ENCODE assay signal across 9 mouse cellular contexts in genomic region chr6:135377583-135378319, GRCm38 (mm10). TPM values are rescaled to one million over a fixed set of nuclear protein-coding genes. Genes with fewer than 3 reads are reported as not detected.
A peak's percentile ranks its signal among the peaks of the same experiment; 100 is the strongest.
DNase-seq lines count a peak whose midpoint lies in the region; ATAC-seq lines count a peak whose summit lies in the region.
"Had no signal": no experiment of that assay in that cellular context is flagged by ENCODE, and none has a peak within 500 bp of the region (broad histone marks: within the 10 kb centered on the region; RNA-seq: fewer than 3 reads in every experiment).

No protein-coding gene starts in this region.

- peak overlapping the region; percentile 4 for H3K4me3 ChIP-seq in megakaryocyte, embryonic 14.5 days (replicated peaks)
- H3K4me3 ChIP-seq: myocyte had no signal

- intact Hi-C loops in heart, postnatal 25 days (cut with DNase I): loop anchor here (1.0 to 5.0 kb wide), 4 partner anchors 21 to 290 kb away; no protein-coding TSS in a partner anchor
- intact Hi-C loops in left cerebral cortex, postnatal 10 days (cut with DNase I): loop anchor here (2.0 to 5.0 kb wide), 2 partner anchors 127 to 225 kb away; no protein-coding TSS in a partner anchor

- peaks cover 2% of the 10 kb centered on the region for H3K36me3 ChIP-seq in megakaryocyte, embryonic 14.5 days (replicated peaks; ENCODE audit: low read length)

- peak; percentile 77 for ATAC-seq in inflammation-experienced regulatory T-cells, adult 6 months

- DNase-seq in heart, adult 18-20 months: peak; percentile 71 to 83
- no peak for DNase-seq in heart, postnatal 25 days (ENCODE audit: low spot score)
- DNase-seq in cerebellum, postnatal 10 days: peak; percentile 83 to 89
- DNase-seq in frontal cortex, postnatal 14 days (ENCODE audit: low spot score in 2 of 2): peak; percentile 37 to 64
- DNase-seq in left cerebral cortex, postnatal 10 days (ENCODE audit: extremely low spot score in 1 of 2, low spot score in 2 of 2): peak; percentile 56 to 67
- DNase-seq in skeletal muscle tissue, adult 2 months (ENCODE audit: low read depth, low spot score): peak; percentile 47

- no peaks in the 10 kb centered on the region for H3K9me3 ChIP-seq in megakaryocyte, embryonic 14.5 days

- H3K27me3 ChIP-seq in megakaryocyte, embryonic 14.5 days (replicated peaks): peaks cover 39% of the 10 kb centered on the region

- peaks cover 12% of the 10 kb centered on the region for H3K4me1 ChIP-seq in megakaryocyte, embryonic 14.5 days

RNA-seq across cellular contexts. Expression of gene Emp1, which starts 15.4 kb away (rescaled TPM):
- total RNA-seq in heart, adult 18-20 months (2021): 10 to 100 TPM; 39.9 to 43.1 TPM
- total RNA-seq in heart, postnatal 25 days (2021): 10 to 100 TPM; 56.1 to 70.8 TPM
- 10 to 100 TPM in 2 of 3 experiments, 1 to 10 TPM in 1; 7.0 to 16.4 (median 12.2) TPM for polyA plus RNA-seq in inflammation-experienced regulatory T-cells, adult 6 months (2017; shearing (Covaris generic))
- 1 to 10 TPM; 3.0 to 4.4 TPM for total RNA-seq in left cerebral cortex, postnatal 10 days (2021)
- polyA plus RNA-seq in megakaryocyte, embryonic 14.5 days (2012; ENCODE audit: insufficient read depth, low replicate concordance): 0.97 TPM in 1 of 2 replicates, not detected in the other

Comparison
In these comparisons a context has a peak if more than half of its experiments do, and no peak if none do; other contexts are left out.
1. RNA of gene Emp1, which starts 15.4 kb away (total RNA-seq): 56.1 to 70.8 TPM in heart, postnatal 25 days and 39.9 to 43.1 TPM in heart, adult 18-20 months; 3.0 to 4.4 TPM in left cerebral cortex, postnatal 10 days; every median in the first group is over 4 times any median in the second.